Mouse (Mus musculus): ENCODE results near the gene Lmo2.

DNA sequence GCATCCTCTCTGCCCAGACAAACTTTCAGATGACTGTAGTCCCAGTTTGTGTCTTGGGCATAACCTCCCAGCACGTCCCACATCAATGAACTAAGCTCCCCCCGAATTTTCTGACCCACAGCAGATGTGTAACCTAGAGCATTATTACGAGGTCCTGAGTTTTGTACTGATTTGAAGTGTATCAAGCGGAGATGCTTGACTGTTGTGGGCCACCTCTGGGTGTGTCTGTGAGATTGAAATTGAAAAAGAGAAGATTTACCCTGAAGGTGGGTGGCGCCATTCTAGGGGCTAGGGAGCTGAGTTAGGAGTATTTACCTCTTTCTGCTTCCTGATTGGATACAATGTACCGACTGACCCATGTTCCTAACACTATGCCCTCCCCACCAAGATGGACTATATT is 31.9 kb downstream of the Lmo2 start:
- TF ChIP-seq TAL1 (IDR thresholded peaks at IDR 0.05; ENCODE audit: low read length), result no peak
- TF ChIP-seq GATA1 (IDR thresholded peaks at IDR 0.05; ENCODE audit: low read length), result no peak

Measured in erythroblast, embryonic 14.5 days (primary cell).